Mouse (Mus musculus): ENCODE measurements around the gene Pcolce. TPM values are rescaled to one million over a fixed set of nuclear protein-coding genes. Genes with fewer than 3 reads are reported as not detected.

The Pcolce gene
- polyA plus RNA-seq (2014; fragmentation: Illumina TruSeq; extraction: RNeasy Lipid Tissue Mini Kit (QIAGEN cat#74804); ENCODE audit: low read depth, low replicate concordance): 77.7 TPM

GRCm38 (mm10) chr5:137613550-137613949, at the start of gene Pcolce:
TSS of gene Pcolce (minus strand) at chr5:137613784.

GRCm38 (mm10) chr5:137645652-137646091, 32.1 kb upstream of the Pcolce start, which contains the start of gene Irs3:
TSS of gene Irs3 (minus strand) at chr5:137645714.

GRCm38 (mm10) chr5:137641054-137641453, 27.5 kb upstream of the Pcolce start, which contains the start of gene Sap25:
TSS of gene Sap25 (plus strand) at chr5:137641334.

GRCm38 (mm10) chr5:137628498-137629305, 15.1 kb upstream of the Pcolce start, which contains the start of the genes Fbxo24, Lrch4 and Gm20605:
TSS of gene Fbxo24 (minus strand) at chr5:137629002.
TSS of gene Lrch4 (plus strand) at chr5:137629121.
TSS of gene Gm20605 (plus strand) at chr5:137629175.

GRCm38 (mm10) chr5:137600619-137601364, 12.8 kb downstream of the Pcolce start, which contains the start of gene Mospd3:
TSS of gene Mospd3 (minus strand) at chr5:137601058.

GRCm38 (mm10) chr5:137569665-137570064, 43.9 kb downstream of the Pcolce start, which contains the start of gene Tfr2:
TSS of gene Tfr2 (plus strand) at chr5:137569840.

Other genes with a start within 250 kb of the Pcolce start
- gene Zan, start 136.7 kb downstream of the Pcolce start, polyA plus RNA-seq (2014; fragmentation: Illumina TruSeq; extraction: RNeasy Lipid Tissue Mini Kit (QIAGEN cat#74804); ENCODE audit: low read depth, low replicate concordance): 0.25 TPM
- 21.6 TPM for gene Pop7, start 111.3 kb downstream of the Pcolce start, polyA plus RNA-seq (2014; fragmentation: Illumina TruSeq; extraction: RNeasy Lipid Tissue Mini Kit (QIAGEN cat#74804); ENCODE audit: low read depth, low replicate concordance)
- 25.5 TPM for gene Gigyf1, start 95.2 kb downstream of the Pcolce start, polyA plus RNA-seq (2014; fragmentation: Illumina TruSeq; extraction: RNeasy Lipid Tissue Mini Kit (QIAGEN cat#74804); ENCODE audit: low read depth, low replicate concordance)
- gene Epo, start 80.5 kb downstream of the Pcolce start, polyA plus RNA-seq (2014; fragmentation: Illumina TruSeq; extraction: RNeasy Lipid Tissue Mini Kit (QIAGEN cat#74804); ENCODE audit: low read depth, low replicate concordance): not detected
- 338 TPM for gene Gnb2, start 80.3 kb downstream of the Pcolce start, polyA plus RNA-seq (2014; fragmentation: Illumina TruSeq; extraction: RNeasy Lipid Tissue Mini Kit (QIAGEN cat#74804); ENCODE audit: low read depth, low replicate concordance)
- gene Actl6b, start 60.3 kb downstream of the Pcolce start, polyA plus RNA-seq (2014; fragmentation: Illumina TruSeq; extraction: RNeasy Lipid Tissue Mini Kit (QIAGEN cat#74804); ENCODE audit: low read depth, low replicate concordance): 0.53 TPM
- gene Tfr2, start 43.9 kb downstream of the Pcolce start, polyA plus RNA-seq (2014; fragmentation: Illumina TruSeq; extraction: RNeasy Lipid Tissue Mini Kit (QIAGEN cat#74804); ENCODE audit: low read depth, low replicate concordance): 0.37 TPM
- 33.8 TPM for gene Mospd3, start 12.7 kb downstream of the Pcolce start, polyA plus RNA-seq (2014; fragmentation: Illumina TruSeq; extraction: RNeasy Lipid Tissue Mini Kit (QIAGEN cat#74804); ENCODE audit: low read depth, low replicate concordance)
- 1.9 TPM for gene Fbxo24, start 15.2 kb upstream of the Pcolce start, polyA plus RNA-seq (2014; fragmentation: Illumina TruSeq; extraction: RNeasy Lipid Tissue Mini Kit (QIAGEN cat#74804); ENCODE audit: low read depth, low replicate concordance)
- gene Lrch4, start 15.3 kb upstream of the Pcolce start, polyA plus RNA-seq (2014; fragmentation: Illumina TruSeq; extraction: RNeasy Lipid Tissue Mini Kit (QIAGEN cat#74804); ENCODE audit: low read depth, low replicate concordance): 42.0 TPM
- gene Gm20605, start 15.4 kb upstream of the Pcolce start, polyA plus RNA-seq (2014; fragmentation: Illumina TruSeq; extraction: RNeasy Lipid Tissue Mini Kit (QIAGEN cat#74804); ENCODE audit: low read depth, low replicate concordance): 19.6 TPM
- gene Sap25, start 27.6 kb upstream of the Pcolce start, polyA plus RNA-seq (2014; fragmentation: Illumina TruSeq; extraction: RNeasy Lipid Tissue Mini Kit (QIAGEN cat#74804); ENCODE audit: low read depth, low replicate concordance): 18.4 TPM
- 15.2 TPM for gene Irs3, start 31.9 kb upstream of the Pcolce start, polyA plus RNA-seq (2014; fragmentation: Illumina TruSeq; extraction: RNeasy Lipid Tissue Mini Kit (QIAGEN cat#74804); ENCODE audit: low read depth, low replicate concordance)
- 32.8 TPM for gene Agfg2, start 70.9 kb upstream of the Pcolce start, polyA plus RNA-seq (2014; fragmentation: Illumina TruSeq; extraction: RNeasy Lipid Tissue Mini Kit (QIAGEN cat#74804); ENCODE audit: low read depth, low replicate concordance)
- gene Nyap1, start 127.8 kb upstream of the Pcolce start, polyA plus RNA-seq (2014; fragmentation: Illumina TruSeq; extraction: RNeasy Lipid Tissue Mini Kit (QIAGEN cat#74804); ENCODE audit: low read depth, low replicate concordance): 3.1 TPM
- 187 TPM for gene Tsc22d4, start 131.9 kb upstream of the Pcolce start, polyA plus RNA-seq (2014; fragmentation: Illumina TruSeq; extraction: RNeasy Lipid Tissue Mini Kit (QIAGEN cat#74804); ENCODE audit: low read depth, low replicate concordance)
- gene Ppp1r35, start 165.1 kb upstream of the Pcolce start, polyA plus RNA-seq (2014; fragmentation: Illumina TruSeq; extraction: RNeasy Lipid Tissue Mini Kit (QIAGEN cat#74804); ENCODE audit: low read depth, low replicate concordance): 12.7 TPM
- gene Mepce, start 173.9 kb upstream of the Pcolce start, polyA plus RNA-seq (2014; fragmentation: Illumina TruSeq; extraction: RNeasy Lipid Tissue Mini Kit (QIAGEN cat#74804); ENCODE audit: low read depth, low replicate concordance): 38.5 TPM
- gene Zcwpw1, start 174.0 kb upstream of the Pcolce start, polyA plus RNA-seq (2014; fragmentation: Illumina TruSeq; extraction: RNeasy Lipid Tissue Mini Kit (QIAGEN cat#74804); ENCODE audit: low read depth, low replicate concordance): 8.0 TPM
- 4.9 TPM for gene Pilra, start 222.5 kb upstream of the Pcolce start, polyA plus RNA-seq (2014; fragmentation: Illumina TruSeq; extraction: RNeasy Lipid Tissue Mini Kit (QIAGEN cat#74804); ENCODE audit: low read depth, low replicate concordance)
- gene Pilrb1, start 244.3 kb upstream of the Pcolce start, polyA plus RNA-seq (2014; fragmentation: Illumina TruSeq; extraction: RNeasy Lipid Tissue Mini Kit (QIAGEN cat#74804); ENCODE audit: low read depth, low replicate concordance): 4.2 TPM